Mouse (Mus musculus): ENCODE data around the gene Ndufa4.

GRCm38 (mm10) chr6:11907269-11908032, at the start of gene Ndufa4, which contains the start of gene Phf14:
- peak; percentile 80 for TF ChIP-seq POLR2A (IDR thresholded peaks at IDR 0.05; ENCODE audit: low read depth, low read length)
- no peak for TF ChIP-seq CTCF (IDR thresholded peaks at IDR 0.05; ENCODE audit: extremely low read depth, insufficient read depth, insufficient read length, insufficient replicate concordance)

Measured in spleen, adult 2 months (tissue).